Mouse (Mus musculus) liver, adult 2 months (tissue): Measurements from ENCODE around the gene Fzd9. TPM values are rescaled to one million over a fixed set of nuclear protein-coding genes. Genes with fewer than 3 reads are reported as not detected.

Experiments used
- DNase-seq: peaks from one replicate; pipeline ENCODE4 v3.0.0-alpha.2; 2011; ENCODE audit warnings: low read depth, low spot score; ENCODE audit errors: extremely low read depth
- H3K27ac ChIP-seq: fragments of 200-500 bp; replicated peaks from 2 replicates; pipeline ENCODE4 v1.5.1; 2012; ENCODE audit warnings: low read depth, mild to moderate bottlenecking, control low read depth, inconsistent platforms, low read length; ENCODE audit not compliant: insufficient read depth
- H3K27me3 ChIP-seq: fragments of 200-500 bp; 2 replicates; pipeline ENCODE4 v1.6.1; 2012; ENCODE audit warnings: mild to moderate bottlenecking, moderate library complexity, low read length, inconsistent platforms; ENCODE audit not compliant: control insufficient read depth, insufficient read depth
- H3K36me3 ChIP-seq: fragments of 200-500 bp; 2 replicates; pipeline ENCODE4 v1.6.1; 2012; ENCODE audit warnings: low read length, inconsistent platforms; ENCODE audit not compliant: control insufficient read depth, insufficient read depth
- H3K4me1 ChIP-seq: fragments of 200-500 bp; 2 replicates; pipeline ENCODE4 v1.6.1; 2011; ENCODE audit warnings: low read length; ENCODE audit not compliant: control insufficient read depth, insufficient read depth
- H3K4me3 ChIP-seq: fragments of 200-500 bp; 2 replicates; pipeline ENCODE4 v1.5.1; 2011; ENCODE audit warnings: low read depth, mild to moderate bottlenecking, control low read depth, low read length, moderate library complexity; ENCODE audit not compliant: insufficient read depth
- H3K79me2 ChIP-seq: fragments of 200-500 bp; 2 replicates; pipeline ENCODE4 v1.6.1; 2012; ENCODE audit warnings: inconsistent platforms, mild to moderate bottlenecking, low read length, moderate library complexity; ENCODE audit not compliant: control insufficient read depth, insufficient read depth
- H3K9ac ChIP-seq: fragments of 200-500 bp; 2 replicates; pipeline ENCODE4 v1.6.1; 2012; ENCODE audit warnings: low read depth, mild to moderate bottlenecking, control low read depth, inconsistent platforms, low read length
- CTCF ChIP-seq: fragments of 200-500 bp; IDR thresholded peaks from 2 replicates; pipeline ENCODE4 v1.5.1; 2011; ENCODE audit warnings: low read depth, low read length, control low read depth
- POLR2A ChIP-seq: fragments of 200-500 bp; IDR thresholded peaks from 2 replicates; pipeline ENCODE4 v1.6.1; 2011; ENCODE audit warnings: low read length, control low read depth; ENCODE audit not compliant: insufficient read depth; ENCODE audit errors: extremely low read depth
- WGBS: fragments of 180-500 bp; shearing (Covaris S2); methylation state at CpG from one replicate; pipeline ENCODE4 v1.1.7; 2018; 5-methylcytosine and 5-hydroxymethylcytosine counted together
- polyA plus RNA-seq: library from polyadenylated mRNA; depleted of rRNA; stranded (reverse); fragments of >200 nt; gene quantifications from 2 replicates; pipeline ENCODE4 v1.2.3, GENCODE M21; 2012
- total RNA-seq: library from RNA; depleted of rRNA; stranded (reverse); fragments of >200 nt; gene quantifications from 2 replicates; pipeline ENCODE4 v1.2.3, GENCODE M21; 2014

The Fzd9 gene
- total and polyA plus RNA-seq, 2 experiments: 0.05 TPM; not detected in 1

DNA sequence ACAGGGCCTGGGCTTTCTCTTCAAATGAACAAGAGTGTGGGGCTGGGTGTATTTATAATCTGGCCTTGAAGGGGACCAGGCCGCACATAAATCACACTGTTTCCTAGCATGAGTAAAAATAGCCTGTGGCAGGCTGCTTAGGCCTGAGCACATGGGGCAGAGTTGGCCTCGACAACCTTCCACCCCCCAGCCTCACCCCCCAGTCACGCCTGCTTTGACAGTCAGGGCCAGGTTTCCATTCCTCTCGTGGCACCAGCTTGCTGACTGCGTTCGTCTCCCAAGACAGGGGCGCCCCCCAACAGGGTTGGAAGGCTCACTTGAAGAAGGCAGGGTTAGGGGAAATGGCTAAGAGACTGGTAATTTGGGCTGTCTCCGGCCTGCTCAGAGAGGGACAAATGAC is 18.4 kb upstream of the Fzd9 start:
- 90% methylated on average over 8 of the region's 8 CpGs for WGBS
- no peak overlapping the region for H3K9ac ChIP-seq
- H3K4me3 ChIP-seq: no peak overlapping the region
- no peaks in the 10 kb centered on the region for H3K4me1 ChIP-seq
- TF ChIP-seq CTCF: no peak
- TF ChIP-seq POLR2A: no peak
- H3K79me2 ChIP-seq: no peaks in the 10 kb centered on the region
- no peaks in the 10 kb centered on the region for H3K36me3 ChIP-seq
- H3K27ac ChIP-seq: no peak overlapping the region
- DNase-seq: no peak
- H3K27me3 ChIP-seq: no peaks in the 10 kb centered on the region

DNA sequence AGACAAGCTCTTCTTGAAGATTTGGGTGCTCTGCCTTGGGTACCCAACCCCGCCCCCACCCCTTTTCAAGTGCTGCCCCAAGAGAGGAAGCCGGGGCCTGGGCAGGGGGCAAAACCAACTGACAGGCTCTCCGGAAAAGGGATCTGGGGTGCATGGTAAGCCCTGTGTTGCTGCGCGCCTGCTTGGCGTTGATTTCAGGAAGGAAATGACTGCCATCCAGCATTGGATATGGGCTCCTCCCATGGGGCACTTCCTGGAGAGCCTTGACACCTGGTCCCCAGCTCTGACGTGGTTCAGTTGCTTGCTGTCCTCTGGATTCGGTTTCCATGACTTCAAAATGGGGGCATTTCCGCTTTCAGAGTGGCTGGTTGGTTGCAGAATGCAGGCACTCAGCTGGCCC is 13.5 kb upstream of the Fzd9 start:
- TF ChIP-seq POLR2A: no peak
- no peak for TF ChIP-seq CTCF
- H3K79me2 ChIP-seq: no peaks in the 10 kb centered on the region
- no peak overlapping the region for H3K9ac ChIP-seq
- no peaks in the 10 kb centered on the region for H3K4me1 ChIP-seq
- no peaks in the 10 kb centered on the region for H3K36me3 ChIP-seq
- DNase-seq: no peak
- no peaks in the 10 kb centered on the region for H3K27me3 ChIP-seq
- H3K27ac ChIP-seq: no peak overlapping the region
- 58% methylated on average over 9 of the region's 9 CpGs for WGBS
- no peak overlapping the region for H3K4me3 ChIP-seq

DNA sequence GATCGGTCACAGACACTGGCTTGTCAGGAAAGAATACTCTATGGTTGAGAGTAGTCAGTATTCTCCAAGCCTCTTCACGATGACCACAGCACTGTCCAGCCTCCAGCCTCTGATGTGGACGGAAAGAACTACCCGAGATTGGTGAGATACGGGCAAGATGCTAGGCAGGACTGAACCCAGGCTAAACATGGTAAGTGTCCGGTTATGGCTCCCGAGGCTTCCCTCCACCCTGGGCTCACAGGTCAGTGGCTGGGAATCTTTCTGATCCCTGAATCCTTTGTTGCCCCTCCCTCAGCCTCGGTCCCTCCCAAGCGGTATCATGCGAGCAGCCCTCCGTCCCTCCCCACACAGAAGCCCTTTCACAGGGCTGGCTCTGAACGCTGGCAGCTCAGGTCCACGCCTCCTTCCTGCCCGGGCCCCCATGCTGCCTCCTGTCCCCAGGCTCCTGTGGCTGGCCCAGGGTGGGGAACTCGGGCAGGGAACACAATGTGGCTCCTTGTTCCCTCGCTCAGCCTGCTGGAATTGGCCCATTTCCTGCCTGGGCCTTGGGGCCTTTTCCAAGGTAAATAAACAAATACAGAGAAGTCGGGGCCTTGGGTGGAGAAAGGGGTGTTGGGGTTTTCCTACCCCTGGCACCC is 13.0 kb upstream of the Fzd9 start:
- Histone ChIP-seq H3K79me2 (no peaks in the 10 kb centered on the region), H3K9ac (no peak overlapping the region), H3K27ac (no peak overlapping the region), H3K27me3 (no peaks in the 10 kb centered on the region), H3K4me3 (no peak overlapping the region), H3K4me1 (no peaks in the 10 kb centered on the region), H3K36me3 (no peaks in the 10 kb centered on the region)
- 19% methylated on average over 17 of the region's 17 CpGs for WGBS
- peak; percentile 14 for DNase-seq
- TF ChIP-seq POLR2A (no peak), CTCF (no peak)

DNA sequence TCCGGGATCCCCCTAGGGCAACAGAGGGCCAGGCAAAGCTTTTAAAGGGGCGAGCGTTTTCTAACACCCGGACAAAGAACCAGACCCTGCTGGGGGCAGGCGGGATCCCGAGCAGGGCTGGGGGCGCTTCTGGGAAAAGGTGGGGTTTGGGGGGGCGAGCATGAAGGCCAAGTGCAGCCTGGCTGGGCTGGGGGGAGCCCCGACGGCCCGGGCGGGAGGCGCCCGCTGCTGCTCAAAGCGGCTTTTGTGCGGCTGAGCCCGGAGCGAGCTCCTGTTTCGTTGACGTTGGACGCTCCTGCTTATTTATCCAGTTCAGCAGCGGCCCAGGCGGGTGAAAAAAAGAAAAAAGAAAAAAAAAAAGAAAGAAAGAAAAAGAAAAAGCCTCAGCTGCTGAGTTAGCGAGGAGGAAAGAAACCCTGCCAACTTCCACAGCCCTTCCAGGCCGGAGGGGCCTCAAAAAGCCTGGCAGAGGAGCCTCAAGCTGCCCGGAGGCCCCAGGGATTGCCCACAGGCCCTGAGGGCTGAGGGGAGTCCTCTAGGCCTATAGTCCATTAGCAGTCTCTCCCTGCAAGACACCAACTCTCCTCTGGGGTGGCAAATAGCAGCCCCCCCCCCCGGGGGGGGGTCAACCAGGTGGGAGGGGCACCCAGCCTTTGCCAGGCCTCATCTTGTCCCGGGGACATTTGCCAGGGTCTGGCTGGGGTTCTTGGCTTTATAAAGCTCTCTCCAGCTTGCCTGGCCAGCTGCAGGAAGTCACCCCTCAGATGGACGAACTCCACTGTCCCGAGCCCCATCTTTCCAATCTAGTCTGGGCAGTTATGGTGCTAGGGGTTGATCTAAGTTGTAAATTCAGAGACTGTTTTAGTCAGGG is 7.5 kb upstream of the Fzd9 start:
- TF ChIP-seq CTCF (no peak), POLR2A (no peak)
- DNase-seq: no peak
- H3K36me3 ChIP-seq: no peaks in the 10 kb centered on the region
- no peaks in the 10 kb centered on the region for H3K27me3 ChIP-seq
- H3K79me2 ChIP-seq: no peaks in the 10 kb centered on the region
- H3K4me1 ChIP-seq: no peaks in the 10 kb centered on the region
- H3K9ac ChIP-seq: no peak overlapping the region
- WGBS: 48% methylated on average over 30 of the region's 30 CpGs
- H3K27ac ChIP-seq: no peak overlapping the region
- no peak overlapping the region for H3K4me3 ChIP-seq

DNA sequence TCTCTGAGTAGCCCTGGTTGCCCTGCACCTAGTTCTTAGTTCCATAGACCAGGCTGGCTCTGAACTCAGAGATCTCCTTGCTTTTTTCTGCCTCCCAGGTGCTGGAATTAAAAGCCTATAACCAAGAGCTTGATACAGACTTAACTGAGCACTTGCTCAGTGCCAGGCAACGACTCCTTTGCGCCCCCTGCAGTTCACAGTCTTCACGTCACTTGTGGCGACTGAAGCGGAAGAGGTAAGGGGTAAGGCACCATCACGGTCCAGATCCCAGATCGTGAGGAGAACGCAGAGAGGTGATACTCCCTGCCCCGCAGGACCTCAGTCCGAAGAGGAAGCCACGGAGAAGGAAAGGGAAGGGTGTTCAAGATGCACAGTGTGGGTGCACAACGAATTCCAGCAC is 6.5 kb upstream of the Fzd9 start:
- H3K27me3 ChIP-seq: no peaks in the 10 kb centered on the region
- no peaks in the 10 kb centered on the region for H3K79me2 ChIP-seq
- no peak overlapping the region for H3K4me3 ChIP-seq
- DNase-seq: no peak
- H3K4me1 ChIP-seq: no peaks in the 10 kb centered on the region
- no peaks in the 10 kb centered on the region for H3K36me3 ChIP-seq
- H3K27ac ChIP-seq: no peak overlapping the region
- 82% methylated on average over 12 of the region's 12 CpGs for WGBS
- no peak overlapping the region for H3K9ac ChIP-seq
- TF ChIP-seq CTCF (peak; percentile 23; the same call in 1 of the 2 replicates), POLR2A (no peak)

DNA sequence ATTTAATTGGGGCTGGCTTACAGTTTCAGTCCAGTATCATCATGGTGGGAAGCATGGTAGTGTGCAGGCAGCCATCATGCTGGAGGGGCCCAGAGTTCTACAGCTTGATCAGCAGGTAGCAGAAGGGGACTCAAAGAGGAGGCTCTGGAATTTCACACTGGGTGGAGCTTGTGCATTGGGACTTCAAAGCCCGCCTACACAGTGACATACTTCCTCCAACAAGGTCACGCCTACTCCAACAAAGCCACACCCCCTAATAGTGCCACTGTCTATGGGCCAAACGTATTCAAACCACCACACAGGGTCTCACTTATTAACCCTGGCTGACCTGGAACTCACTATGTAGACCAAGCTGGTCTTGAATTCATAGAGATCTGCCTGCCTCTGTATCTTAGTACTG is 5.1 kb upstream of the Fzd9 start:
- H3K79me2 ChIP-seq: no peaks in the 10 kb centered on the region
- H3K27ac ChIP-seq: no peak overlapping the region

More for the DNA sequence above, 5.1 kb upstream of the Fzd9 start:
- Histone ChIP-seq H3K9ac (no peak overlapping the region), H3K4me3 (no peak overlapping the region), H3K27me3 (no peaks in the 10 kb centered on the region), H3K36me3 (no peaks in the 10 kb centered on the region), H3K4me1 (peaks cover 2% of the 10 kb centered on the region; the same call in 1 of the 2 replicates)
- DNase-seq: no peak
- 97% methylated on average over 3 of the region's 3 CpGs for WGBS
- TF ChIP-seq CTCF (no peak), POLR2A (no peak)
